Mouse (Mus musculus) midbrain, embryonic 14.5 days (tissue): ENCODE results near the gene Plxnc1. TPM values are rescaled to one million over a fixed set of nuclear protein-coding genes. Genes with fewer than 3 reads are reported as not detected.

ENCODE experiments used
- ATAC-seq: fragments of 200-750 bp; cut with Nextera tagmentation; 2 replicates; pipeline ENCODE4 v1.8.0; 2017; ENCODE audit warnings: moderate number of reproducible peaks, moderate library complexity; ENCODE audit not compliant: low FRiP score, low TSS enrichment
- DNase-seq: peaks from one replicate; pipeline ENCODE4 v3.0.0-alpha.2; 2015
- H3K27ac ChIP-seq: fragments of 300-500 bp; sonication (generic); replicated peaks from 2 replicates; pipeline ENCODE4 v1.5.1; 2014; ENCODE audit warnings: mild to moderate bottlenecking, low read depth, low read length, moderate library complexity
- H3K27me3 ChIP-seq: fragments of 300-500 bp; sonication (generic); 2 replicates; pipeline ENCODE4 v1.6.1; 2014; ENCODE audit warnings: low read length, control low read depth, mixed read lengths; ENCODE audit not compliant: control insufficient read depth, insufficient read depth
- H3K36me3 ChIP-seq: fragments of 300-500 bp; sonication (generic); 2 replicates; pipeline ENCODE4 v1.6.1; 2014; ENCODE audit warnings: low read length, control low read depth; ENCODE audit not compliant: control insufficient read depth, insufficient read depth
- H3K4me1 ChIP-seq: fragments of 300-500 bp; sonication (generic); 2 replicates; pipeline ENCODE4 v1.6.1; 2014; ENCODE audit warnings: mild to moderate bottlenecking, antibody characterized with exemption, low read length, control low read depth; ENCODE audit not compliant: control insufficient read depth, insufficient read depth
- H3K4me2 ChIP-seq: fragments of 300-500 bp; sonication (generic); 2 replicates; pipeline ENCODE4 v1.6.1; 2014; ENCODE audit warnings: mild to moderate bottlenecking, low read length, moderate library complexity
- H3K4me3 ChIP-seq: fragments of 300-500 bp; sonication (generic); replicated peaks from 2 replicates; pipeline ENCODE4 v1.5.1; 2014; ENCODE audit warnings: low read depth, low read length
- H3K9ac ChIP-seq: fragments of 300-500 bp; sonication (generic); replicated peaks from 2 replicates; pipeline ENCODE4 v1.6.1; 2014; ENCODE audit warnings: mild to moderate bottlenecking, low read length, moderate library complexity
- H3K9me3 ChIP-seq: fragments of 300-500 bp; sonication (generic); 2 replicates; pipeline ENCODE4 v1.6.1; 2016; ENCODE audit warnings: low read length, control low read depth, mixed read lengths; ENCODE audit not compliant: control insufficient read depth
- WGBS: fragments of 180-500 bp; shearing (Covaris S2); extraction: QIAGEN DNeasy Blood & Tissue Kit; methylation state at CpG from one replicate; pipeline ENCODE4 v1.1.7; 2014; 5-methylcytosine and 5-hydroxymethylcytosine counted together
- polyA plus RNA-seq: library from polyadenylated mRNA; unstranded; fragments of >200 nt; fragmentation: Nextera tagmentation; extraction: Ambion mirVana; gene quantifications from 2 replicates; pipeline ENCODE4 v1.2.1, GENCODE M21; 2014

Plxnc1 gene
- polyA plus RNA-seq, 1 experiment from 2014 or later = 23.4 TPM

- WGBS = 94% methylated on average over 3 of the region's 3 CpGs
These were observed 150.7 kb downstream of the Plxnc1 start for GRCm38 (mm10) chr10:94793914-94794313.

GRCm38 (mm10) chr10:94789205-94789604, 155.4 kb downstream of the Plxnc1 start:
- H3K36me3 ChIP-seq = peaks cover 54% of the 10 kb centered on the region
- 74% methylated on average over 3 of the region's 3 CpGs for WGBS

More at GRCm38 (mm10) chr10:94793914-94794313, 150.7 kb downstream of the Plxnc1 start:
- Histone ChIP-seq H3K9ac (no peak overlapping the region), H3K4me2 (no peak overlapping the region), H3K27ac (no peak overlapping the region), H3K9me3 (no peaks in the 10 kb centered on the region), H3K4me1 (no peaks in the 10 kb centered on the region), H3K4me3 (no peak overlapping the region), H3K27me3 (no peaks in the 10 kb centered on the region), H3K36me3 (peaks cover 60% of the 10 kb centered on the region)
- DNase-seq (no peak), ATAC-seq (no peak)

GRCm38 (mm10) chr10:94780618-94781262, 163.9 kb downstream of the Plxnc1 start:
- Histone ChIP-seq H3K9me3 (no peaks in the 10 kb centered on the region), H3K27me3 (no peaks in the 10 kb centered on the region), H3K36me3 (peaks cover 7% of the 10 kb centered on the region; the same call in 1 of the 2 replicates), H3K27ac (no peak overlapping the region), H3K9ac (no peak overlapping the region), H3K4me2 (no peak overlapping the region), H3K4me3 (no peak overlapping the region), H3K4me1 (no peaks in the 10 kb centered on the region)
- WGBS = 87% methylated on average over 3 of the region's 3 CpGs
- ATAC-seq (no peak), DNase-seq (no peak)

More at GRCm38 (mm10) chr10:94789205-94789604, 155.4 kb downstream of the Plxnc1 start:
- Histone ChIP-seq H3K27me3 (no peaks in the 10 kb centered on the region), H3K4me1 (no peaks in the 10 kb centered on the region), H3K27ac (no peak overlapping the region), H3K9ac (no peak overlapping the region), H3K4me3 (no peak overlapping the region), H3K9me3 (no peaks in the 10 kb centered on the region), H3K4me2 (no peak overlapping the region)
- DNase-seq = no peak
- ATAC-seq = no peak

GRCm38 (mm10) chr10:94779319-94779718, 165.3 kb downstream of the Plxnc1 start:
- H3K4me1 ChIP-seq = no peaks in the 10 kb centered on the region

GRCm38 (mm10) chr10:94777576-94777975, 167.1 kb downstream of the Plxnc1 start:
- Histone ChIP-seq H3K4me1 (no peaks in the 10 kb centered on the region), H3K4me3 (no peak overlapping the region), H3K9me3 (no peaks in the 10 kb centered on the region), H3K9ac (no peak overlapping the region), H3K4me2 (no peak overlapping the region), H3K36me3 (peaks cover 3% of the 10 kb centered on the region; the same call in 1 of the 2 replicates), H3K27ac (no peak overlapping the region), H3K27me3 (no peaks in the 10 kb centered on the region)
- WGBS = 92% methylated on average over 3 of the region's 3 CpGs
- no peak for DNase-seq
- ATAC-seq = no peak

More at GRCm38 (mm10) chr10:94779319-94779718, 165.3 kb downstream of the Plxnc1 start:
- Histone ChIP-seq H3K9ac (no peak overlapping the region), H3K27me3 (no peaks in the 10 kb centered on the region), H3K4me3 (no peak overlapping the region), H3K27ac (no peak overlapping the region), H3K9me3 (no peaks in the 10 kb centered on the region), H3K36me3 (peaks cover 3% of the 10 kb centered on the region; the same call in 1 of the 2 replicates), H3K4me2 (no peak overlapping the region)
- DNase-seq (no peak), ATAC-seq (no peak)
- 96% methylated on average over 4 of the region's 4 CpGs for WGBS

- ATAC-seq (no peak), DNase-seq (no peak)
- no peak overlapping the region for H3K4me3 ChIP-seq
- no peaks in the 10 kb centered on the region for H3K4me1 ChIP-seq
- H3K27ac ChIP-seq = no peak overlapping the region
- no peak overlapping the region for H3K4me2 ChIP-seq
- 83% methylated on average over 3 of the region's 3 CpGs for WGBS
- H3K36me3 ChIP-seq = peaks cover 6% of the 10 kb centered on the region; the same call in 1 of the 2 replicates
- no peaks in the 10 kb centered on the region for H3K9me3 ChIP-seq
- H3K9ac ChIP-seq = no peak overlapping the region
- H3K27me3 ChIP-seq = no peaks in the 10 kb centered on the region
These were observed 173.1 kb downstream of the Plxnc1 start for GRCm38 (mm10) chr10:94771496-94771895.

- Histone ChIP-seq H3K4me1 (no peaks in the 10 kb centered on the region), H3K27ac (no peak overlapping the region), H3K9ac (no peak overlapping the region), H3K27me3 (no peaks in the 10 kb centered on the region), H3K4me2 (no peak overlapping the region), H3K36me3 (peaks cover 6% of the 10 kb centered on the region; the same call in 1 of the 2 replicates), H3K4me3 (no peak overlapping the region), H3K9me3 (no peaks in the 10 kb centered on the region)
- DNase-seq (no peak), ATAC-seq (no peak)
- WGBS = 81% methylated on average over 2 of the region's 2 CpGs
These were observed 197.6 kb downstream of the Plxnc1 start for GRCm38 (mm10) chr10:94747011-94747410.

- no peaks in the 10 kb centered on the region for H3K36me3 ChIP-seq
- ATAC-seq (no peak), DNase-seq (no peak)
- H3K4me2 ChIP-seq = no peak overlapping the region
- H3K4me1 ChIP-seq = no peaks in the 10 kb centered on the region
- no peak overlapping the region for H3K4me3 ChIP-seq
- H3K9me3 ChIP-seq = no peaks in the 10 kb centered on the region
- 97% methylated on average over 3 of the region's 3 CpGs for WGBS
- H3K9ac ChIP-seq = no peak overlapping the region
- H3K27me3 ChIP-seq = no peaks in the 10 kb centered on the region
- no peak overlapping the region for H3K27ac ChIP-seq
These were observed 203.2 kb downstream of the Plxnc1 start for GRCm38 (mm10) chr10:94741459-94741858.
